ENCODE assay signal across 9 mouse cellular contexts in genomic region chr11:67112851-67113202, GRCm38 (mm10). TPM values are rescaled to one million over a fixed set of nuclear protein-coding genes. Genes with fewer than 3 reads are reported as not detected.
DNase-seq lines count a peak whose midpoint lies in the region; ATAC-seq and TF ChIP-seq lines count a peak whose summit lies in the region.
"Had no signal": no experiment of that assay in that cellular context is flagged by ENCODE, and none has a peak within 500 bp of the region (broad histone marks: within the 10 kb centered on the region; RNA-seq: fewer than 3 reads in every experiment).

No protein-coding gene starts in this region.

- H3K4me2 ChIP-seq in hindbrain, embryonic 13.5 days: no peak overlapping the region
- no peak overlapping the region for H3K4me2 ChIP-seq in midbrain, embryonic 16.5 days (ENCODE audit: low read length)

- peak; percentile 60; the same call in 1 of the 2 replicates for ATAC-seq in hindbrain, embryonic 13.5 days (ENCODE audit: low FRiP score)
- ATAC-seq in midbrain, embryonic 16.5 days: peak; percentile 56; the same call in 1 of the 2 replicates

- TF ChIP-seq POLR2A in heart, adult 2 months (IDR thresholded peaks at IDR 0.05; ENCODE audit: insufficient read depth, low read depth, low read length): no peak
- TF ChIP-seq POLR2A in testis, adult 2 months (IDR thresholded peaks at IDR 0.05; ENCODE audit: control insufficient read depth, low read depth, low read length): no peak

- 38% methylated on average over 11 of the region's 11 CpGs for WGBS in heart, adult 2 months
- WGBS in heart, embryonic 10.5 days: 42% methylated on average over 11 of the region's 11 CpGs
- WGBS in hindbrain, embryonic 13.5 days: 43% methylated on average over 11 of the region's 11 CpGs
- 44% methylated on average over 11 of the region's 11 CpGs for WGBS in midbrain, embryonic 16.5 days

- no peaks in the 10 kb centered on the region for H3K4me1 ChIP-seq in heart, adult 2 months (ENCODE audit: control insufficient read depth, insufficient read depth, low read length)
- no peaks in the 10 kb centered on the region for H3K4me1 ChIP-seq in heart, embryonic 10.5 days
- no peaks in the 10 kb centered on the region for H3K4me1 ChIP-seq in hindbrain, embryonic 13.5 days (replicated peaks)
- no peaks in the 10 kb centered on the region for H3K4me1 ChIP-seq in midbrain, embryonic 16.5 days (ENCODE audit: control insufficient read depth, insufficient read depth, low read length)
- peaks cover 5% of the 10 kb centered on the region for H3K4me1 ChIP-seq in testis, adult 2 months (ENCODE audit: control insufficient read depth, insufficient read depth, low read length)
- H3K4me1 ChIP-seq: megakaryocyte, embryonic 14.5 days had no signal

- TF ChIP-seq EP300 in heart, adult 2 months (IDR thresholded peaks at IDR 0.05; ENCODE audit: insufficient read depth, low read depth, low read length): no peak

- H3K27ac ChIP-seq in heart, adult 2 months: no peak overlapping the region
- no peak overlapping the region for H3K27ac ChIP-seq in heart, embryonic 10.5 days
- no peak overlapping the region for H3K27ac ChIP-seq in hindbrain, embryonic 13.5 days
- no peak overlapping the region for H3K27ac ChIP-seq in midbrain, embryonic 16.5 days (ENCODE audit: low read length)
- H3K27ac ChIP-seq in testis, adult 2 months (ENCODE audit: control insufficient read depth, insufficient read depth, low read depth, low read length): no peak overlapping the region

- H3K9ac ChIP-seq in heart, adult 2 months (ENCODE audit: low read depth, low read length): no peak overlapping the region
- no peak overlapping the region for H3K9ac ChIP-seq in hindbrain, embryonic 13.5 days
- no peak overlapping the region for H3K9ac ChIP-seq in midbrain, embryonic 16.5 days (ENCODE audit: low read depth, low read length)

- no peak overlapping the region for H3K4me3 ChIP-seq in heart, adult 2 months
- no peak overlapping the region for H3K4me3 ChIP-seq in heart, embryonic 10.5 days
- no peak overlapping the region for H3K4me3 ChIP-seq in hindbrain, embryonic 13.5 days
- no peak overlapping the region for H3K4me3 ChIP-seq in midbrain, embryonic 16.5 days (ENCODE audit: low read depth, low read length)
- peak overlapping the region; percentile 64 for H3K4me3 ChIP-seq in testis, adult 2 months (ENCODE audit: control insufficient read depth, low read depth, low read length)
- H3K4me3 ChIP-seq: megakaryocyte, embryonic 14.5 days had no signal

- peak; percentile 83 for TF ChIP-seq CTCF in heart, adult 2 months (IDR thresholded peaks at IDR 0.05)
- peak; percentile 73; the same call in 1 of the 2 replicates for TF ChIP-seq CTCF in testis, adult 2 months (IDR thresholded peaks at IDR 0.05; ENCODE audit: control insufficient read depth, insufficient read depth, insufficient replicate concordance, low read depth, low read length)

- intact Hi-C loops in heart, adult 2 months (cut with DNase I): loop anchor here (1.0 to 5.0 kb wide), 3 partner anchors 122 to 564 kb away; no protein-coding TSS in a partner anchor
- intact Hi-C loops in left cerebral cortex, postnatal 36 days (cut with DNase I): loop anchor here (1.0 to 10.0 kb wide), 4 partner anchors 122 to 542 kb away; partner anchors contain the start of gene Gas7

- no peaks in the 10 kb centered on the region for H3K27me3 ChIP-seq in heart, adult 2 months (ENCODE audit: control insufficient read depth, insufficient read depth, low read length)
- peaks cover 11% of the 10 kb centered on the region; the same call in 1 of the 2 replicates for H3K27me3 ChIP-seq in heart, embryonic 10.5 days (ENCODE audit: insufficient read depth, poor library complexity, severe bottlenecking)
- 0 out of 2 replicates have a peak, but pooled peaks cover 6% of the 10 kb centered on the region for H3K27me3 ChIP-seq in hindbrain, embryonic 13.5 days
- H3K27me3 ChIP-seq in midbrain, embryonic 16.5 days (ENCODE audit: control insufficient read depth, insufficient read depth, low read depth, low read length): no peaks in the 10 kb centered on the region
- no peaks in the 10 kb centered on the region for H3K27me3 ChIP-seq in testis, adult 2 months (ENCODE audit: control insufficient read depth, insufficient read depth, low read length)

- H3K79me2 ChIP-seq in heart, adult 2 months (replicated peaks; ENCODE audit: control insufficient read depth, insufficient read depth, low read length): no peaks in the 10 kb centered on the region

- DNase-seq in heart, adult 2 months: peak; percentile 27 to 74
- no peak for DNase-seq in heart, embryonic 10.5 days (ENCODE audit: low spot score)
- DNase-seq in adrenal gland, adult 8-10 months: peak; percentile 26
- DNase-seq in embryo, embryonic 11.5 days (ENCODE audit: low read depth, low spot score): peak; percentile 56
- DNase-seq in left cerebral cortex, postnatal 36 days (ENCODE audit: low spot score in 2 of 2): peak; percentile 49 to 77

- H3K9me3 ChIP-seq in heart, embryonic 10.5 days: no peaks in the 10 kb centered on the region
- H3K9me3 ChIP-seq in hindbrain, embryonic 13.5 days: no peaks in the 10 kb centered on the region
- no peaks in the 10 kb centered on the region for H3K9me3 ChIP-seq in midbrain, embryonic 16.5 days (replicated peaks; ENCODE audit: control insufficient read depth, low read length, poor library complexity, severe bottlenecking)
- H3K9me3 ChIP-seq: megakaryocyte, embryonic 14.5 days had no signal

- no peaks in the 10 kb centered on the region for H3K36me3 ChIP-seq in heart, adult 2 months (ENCODE audit: control insufficient read depth, insufficient read depth, low read length)
- H3K36me3 ChIP-seq in heart, embryonic 10.5 days: no peaks in the 10 kb centered on the region
- no peaks in the 10 kb centered on the region for H3K36me3 ChIP-seq in hindbrain, embryonic 13.5 days
- H3K36me3 ChIP-seq in midbrain, embryonic 16.5 days (ENCODE audit: control insufficient read depth, insufficient read depth, low read length): no peaks in the 10 kb centered on the region
- H3K36me3 ChIP-seq in testis, adult 2 months (ENCODE audit: control insufficient read depth, insufficient read depth, low read length): no peaks in the 10 kb centered on the region

RNA-seq across cellular contexts. Expression of gene Myh3, which starts 34.7 kb away (rescaled TPM):
- not detected for total RNA-seq in heart, adult 2 months (2021)
- not detected in 2 replicates for polyA plus RNA-seq in heart, adult 2 months (2012; rRNA removed)
- polyA plus RNA-seq in heart, embryonic 10.5 days (2016; fragmentation: Nextera tagmentation; extraction: Ambion mirVana): 0.04 TPM in 2 replicates
- under 1 TPM in 3 of 4 experiments, not detected in 1; 0.05 to 0.17 (median 0.09) TPM for total RNA-seq in adrenal gland, adult 8-10 months (2022)
- polyA plus RNA-seq in hindbrain, embryonic 13.5 days (2015; fragmentation: Nextera tagmentation; extraction: Ambion mirVana): 0.89 and 1.8 TPM in 2 replicates
- 1 to 10 TPM; 3.5 to 6.2 TPM for total RNA-seq in left cerebral cortex, postnatal 36 days (2021)
- polyA plus RNA-seq in midbrain, embryonic 16.5 days (2015; fragmentation: Nextera tagmentation; extraction: Ambion mirVana): 0.14 and 0.22 TPM in 2 replicates
- 0.09 and 0.12 TPM in 2 replicates for polyA plus RNA-seq in testis, adult 2 months (2012; rRNA removed)

RNA-seq across cellular contexts. Expression of gene Myh2, which starts 58.0 kb away (rescaled TPM):
- total RNA-seq in heart, adult 2 months (2021): not detected
- polyA plus RNA-seq in heart, adult 2 months (2012; rRNA removed): not detected in 2 replicates
- not detected in 2 replicates for polyA plus RNA-seq in heart, embryonic 10.5 days (2016; fragmentation: Nextera tagmentation; extraction: Ambion mirVana)
- total RNA-seq in adrenal gland, adult 8-10 months (2022): not detected
- 0.16 and 0.25 TPM in 2 replicates for polyA plus RNA-seq in hindbrain, embryonic 13.5 days (2015; fragmentation: Nextera tagmentation; extraction: Ambion mirVana)
- total RNA-seq in left cerebral cortex, postnatal 36 days (2021): under 1 TPM; 0.63 to 0.69 TPM
- 0.14 and 0.25 TPM in 2 replicates for polyA plus RNA-seq in midbrain, embryonic 16.5 days (2015; fragmentation: Nextera tagmentation; extraction: Ambion mirVana)
- polyA plus RNA-seq in testis, adult 2 months (2012; rRNA removed): 0.01 TPM in 1 of 2 replicates, not detected in the other
